Mouse (Mus musculus) heart, postnatal 14 days (tissue): ENCODE data around the gene Lrrc42. TPM values are rescaled to one million over a fixed set of nuclear protein-coding genes. Genes with fewer than 3 reads are reported as not detected.

Experiments
- DNase-seq, 2 experiments: peaks; one replicate each; pipeline ENCODE4 v3.0.0; 2021 to 2022
- intact Hi-C: fragments of 180-260 bp; cut with DNase I; formaldehyde crosslinking; loops from one replicate; pipeline ENCODE4 v1.15.1; 2025
- total RNA-seq, 2 experiments: library from RNA; stranded (reverse); gene quantifications; 2 replicates each; pipeline ENCODE4 v1.2.3; 2021

The Lrrc42 gene
- total RNA-seq, 2 experiments from 2014 or later = 11.1 to 14.1 TPM

DNA sequence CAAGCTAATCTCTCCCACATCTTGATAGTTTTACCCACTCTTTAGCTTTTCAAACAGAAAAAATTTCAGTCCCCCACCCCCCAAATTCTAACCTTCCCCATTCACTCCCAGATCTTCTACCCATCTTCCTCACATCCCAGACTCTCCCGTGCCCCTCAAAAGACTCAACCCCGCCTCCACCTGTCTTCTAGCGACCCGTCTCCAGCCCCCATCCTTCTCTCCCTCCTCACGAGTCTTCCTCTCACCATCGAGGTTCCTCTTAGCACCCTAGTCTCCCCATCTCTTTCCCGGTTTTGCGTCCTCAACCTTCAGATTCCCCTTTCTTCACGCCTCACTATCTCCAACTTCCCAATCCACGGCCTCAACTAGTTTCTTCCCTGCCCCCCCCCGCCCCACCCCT is 810 bp downstream of the Lrrc42 start:
- intact Hi-C loops = loop anchor here (5.0 kb wide), 1 partner anchor 75 kb away; the partner anchor contains the start of genes Tceanc2 and Tmem59

DNA sequence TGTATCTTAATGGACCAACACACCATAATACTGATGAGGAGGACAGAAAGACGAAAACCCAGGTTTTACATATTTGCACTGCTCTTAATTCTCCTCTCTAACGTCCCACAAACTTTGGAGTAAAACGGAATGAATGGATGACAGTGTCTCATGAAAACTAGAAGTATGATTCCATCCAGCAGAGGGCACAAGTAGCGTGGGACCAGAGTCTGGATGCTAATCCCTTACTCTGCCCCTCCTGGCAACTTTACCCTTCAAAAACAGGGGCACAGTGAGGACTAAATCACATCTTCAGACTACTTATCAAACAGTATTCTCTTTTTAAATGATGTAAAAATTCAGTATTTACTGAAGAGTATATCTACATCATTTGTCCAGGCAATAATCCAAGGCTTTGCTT is 2.8 kb downstream of the Lrrc42 start:
- intact Hi-C loops = loop anchor here (1.0 to 5.0 kb wide), 2 partner anchors 73 to 99 kb away; partner anchors contain the start of genes Tceanc2 and Tmem59
- DNase-seq = peak; percentile 10 to 54

More for the DNA sequence above, 810 bp downstream of the Lrrc42 start:
- DNase-seq = no peak

DNA sequence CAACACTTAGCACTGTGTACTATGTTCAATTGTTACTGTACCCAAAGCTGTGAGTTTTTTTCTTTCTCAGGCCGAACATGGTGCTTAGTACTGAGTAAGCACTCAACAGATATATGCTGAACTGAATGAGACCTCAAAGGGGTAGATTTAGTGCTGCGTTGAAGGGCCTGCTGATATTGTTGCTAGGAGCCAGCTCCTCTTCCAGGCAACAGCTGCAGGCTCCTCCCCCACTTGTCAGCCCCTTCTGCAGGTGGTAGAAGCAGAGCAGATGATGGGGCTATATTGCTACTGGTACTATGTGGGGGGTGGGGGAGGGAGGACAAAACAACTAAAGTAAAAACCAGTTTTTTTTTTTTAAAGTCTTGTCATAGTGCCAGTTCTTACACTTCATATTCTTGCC is 3.9 kb downstream of the Lrrc42 start:
- intact Hi-C loops = no loop called here
- DNase-seq = no peak

DNA sequence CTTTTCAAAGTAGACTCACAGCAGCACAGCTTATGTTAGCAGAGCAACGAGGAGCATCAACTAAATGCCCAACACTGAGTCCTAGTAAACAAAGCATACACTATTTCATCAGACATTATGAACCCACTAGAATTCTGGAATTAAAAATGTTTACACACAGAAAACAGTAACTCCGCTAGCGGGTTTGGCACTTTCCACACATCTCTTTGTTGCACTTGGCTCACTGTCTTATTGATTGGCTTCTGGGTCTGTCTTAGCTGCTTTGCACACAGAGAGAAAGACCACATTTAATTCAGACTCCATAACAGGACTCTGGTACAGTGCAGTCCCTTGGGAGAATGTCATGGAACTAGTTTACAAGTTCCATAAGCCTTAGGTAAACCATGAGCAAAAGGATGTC is 5.3 kb downstream of the Lrrc42 start:
- DNase-seq = no peak
- intact Hi-C loops = no loop called here

DNA sequence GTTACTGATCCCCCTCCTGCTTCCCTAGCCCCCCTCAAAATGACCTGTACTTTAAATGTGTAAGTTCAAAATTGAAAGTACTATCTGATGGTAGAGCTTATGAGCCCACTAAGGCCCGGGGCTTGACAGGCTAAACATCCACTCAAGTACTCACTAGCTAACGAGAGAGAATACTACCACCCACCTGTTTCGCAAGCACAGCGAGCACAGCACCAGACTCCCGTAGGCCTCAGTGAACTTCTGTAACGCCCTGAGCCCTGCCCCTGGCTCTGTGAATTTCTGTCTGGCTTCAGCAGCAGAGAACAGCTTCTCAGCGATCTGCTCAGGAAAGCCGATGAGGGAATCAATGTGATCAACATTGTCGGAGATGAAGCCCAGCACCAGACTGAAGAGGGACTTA is 6.2 kb downstream of the Lrrc42 start:
- intact Hi-C loops = no loop called here
- no peak for DNase-seq

DNA sequence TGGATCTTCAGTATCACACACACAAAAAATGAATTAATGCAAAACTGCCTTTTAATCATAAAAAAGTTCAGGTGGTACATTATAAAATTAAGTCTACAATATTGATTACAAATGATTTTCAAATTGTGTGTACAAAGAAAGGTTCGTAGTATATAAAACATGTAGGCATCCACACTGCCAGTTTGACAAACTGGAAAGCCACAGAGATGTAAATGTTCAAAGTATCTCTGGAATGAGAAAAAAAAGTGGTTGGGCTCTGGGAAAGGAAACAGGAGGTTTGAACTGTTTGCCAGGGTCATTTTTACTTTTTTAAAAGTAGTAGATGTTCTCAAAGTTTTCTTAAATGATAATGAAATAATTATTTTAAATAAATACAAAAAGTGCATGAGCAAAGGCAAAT is 7.3 kb downstream of the Lrrc42 start:
- DNase-seq = no peak
- intact Hi-C loops = no loop called here

DNA sequence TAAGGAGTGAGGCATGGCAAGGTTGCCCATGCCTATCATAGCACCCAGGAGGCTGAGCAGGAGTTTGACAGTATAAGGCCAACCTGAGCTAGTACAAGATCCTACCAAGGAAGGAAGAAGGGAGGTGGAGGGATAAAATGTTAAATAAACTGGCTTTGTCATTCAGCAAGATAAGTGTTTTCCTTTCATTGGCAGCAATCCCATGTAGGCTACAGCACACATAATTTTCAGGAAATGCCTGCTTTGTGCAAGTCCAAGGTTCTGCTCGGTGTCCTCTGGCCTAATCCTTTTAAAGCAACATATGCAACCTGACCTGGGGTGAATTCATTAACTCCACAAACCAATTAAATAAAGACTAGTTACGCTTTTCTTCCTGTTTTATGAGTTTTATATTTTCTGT is 8.0 kb downstream of the Lrrc42 start:
- no peak for DNase-seq
- intact Hi-C loops = no loop called here

DNA sequence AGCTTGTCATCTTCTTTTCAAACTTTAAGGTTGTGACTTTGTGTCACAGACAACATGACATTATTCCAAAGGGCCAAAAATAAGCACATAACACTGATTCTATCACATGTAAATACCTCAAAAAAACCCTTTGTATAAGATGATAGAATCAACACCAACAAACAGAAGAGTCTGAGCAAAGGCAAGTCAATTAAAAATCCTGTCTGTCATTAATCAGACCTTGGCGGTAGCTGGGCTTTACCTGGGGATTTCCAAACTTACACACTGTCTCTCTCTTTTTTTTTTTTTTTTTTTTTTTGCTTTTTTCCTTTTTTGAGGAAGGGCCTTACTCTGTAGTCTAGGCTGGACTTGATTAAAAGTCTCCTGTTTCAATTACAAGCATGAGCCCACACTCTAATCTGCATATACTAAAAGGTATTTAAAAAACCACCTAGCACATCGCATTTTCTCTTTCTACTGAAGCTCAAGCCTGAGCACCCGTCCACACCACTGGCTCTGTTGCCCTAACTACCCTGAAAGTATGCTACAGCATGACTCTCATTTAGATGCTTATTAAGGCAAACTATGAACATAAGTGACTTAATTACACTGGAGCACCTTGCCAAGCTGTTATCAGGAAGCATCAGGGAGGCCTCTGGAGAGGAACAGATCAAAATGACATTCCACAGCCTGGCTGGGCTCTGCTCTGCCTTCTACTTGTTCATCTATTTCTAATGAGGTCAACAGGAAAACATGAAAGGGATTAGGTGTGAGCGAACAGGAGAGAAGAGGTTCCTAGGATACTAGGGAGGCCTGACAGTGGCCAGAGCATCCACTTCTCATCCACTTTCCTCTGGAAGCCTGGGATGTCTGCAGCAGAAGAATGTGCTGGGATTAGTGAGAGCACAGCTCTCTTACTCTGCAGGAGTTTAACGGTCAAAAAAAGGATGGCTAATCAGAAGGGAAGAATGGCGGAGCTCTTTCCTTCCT is 9.7 kb downstream of the Lrrc42 start:
- intact Hi-C loops = no loop called here
- DNase-seq = no peak

DNA sequence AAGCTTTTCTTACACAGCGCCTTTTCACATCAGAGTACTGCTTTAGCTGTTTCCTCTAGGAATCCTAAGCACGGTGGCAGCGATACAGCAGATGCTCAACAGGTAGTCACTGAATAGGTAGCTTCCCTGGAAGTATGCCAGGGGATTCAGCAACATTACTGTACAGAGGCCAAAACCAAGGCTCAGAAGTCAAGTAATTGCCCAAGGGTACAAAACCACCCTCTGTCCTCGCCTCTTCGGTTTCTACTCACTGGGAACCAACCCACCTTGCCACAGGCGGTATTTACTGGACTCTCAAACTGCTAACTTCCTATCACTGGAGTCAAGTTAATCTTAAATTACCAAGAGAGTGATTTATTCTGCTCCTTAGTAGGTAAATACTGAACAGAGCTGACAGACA is 13.1 kb downstream of the Lrrc42 start:
- intact Hi-C loops = no loop called here
- no peak for DNase-seq

DNA sequence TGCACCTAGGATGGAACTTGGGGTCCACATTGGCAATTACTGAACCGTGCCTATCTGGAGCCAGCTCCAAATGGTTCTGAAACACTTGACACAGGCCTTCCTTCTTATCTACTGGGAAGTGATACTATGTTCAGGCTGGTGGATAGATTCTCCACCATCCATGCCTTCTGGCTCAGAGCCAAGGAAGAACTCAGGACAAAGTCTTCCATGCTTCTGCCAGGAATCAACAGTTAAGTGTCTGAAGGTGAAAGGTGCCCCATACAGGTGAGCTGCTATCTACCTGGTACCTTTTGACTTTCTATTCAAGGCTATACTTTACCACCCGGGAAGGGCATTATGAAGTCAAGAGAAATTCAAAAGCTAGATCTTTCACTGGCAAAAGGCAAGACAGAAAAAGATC is 15.1 kb downstream of the Lrrc42 start:
- no peak for DNase-seq
- intact Hi-C loops = no loop called here

DNA sequence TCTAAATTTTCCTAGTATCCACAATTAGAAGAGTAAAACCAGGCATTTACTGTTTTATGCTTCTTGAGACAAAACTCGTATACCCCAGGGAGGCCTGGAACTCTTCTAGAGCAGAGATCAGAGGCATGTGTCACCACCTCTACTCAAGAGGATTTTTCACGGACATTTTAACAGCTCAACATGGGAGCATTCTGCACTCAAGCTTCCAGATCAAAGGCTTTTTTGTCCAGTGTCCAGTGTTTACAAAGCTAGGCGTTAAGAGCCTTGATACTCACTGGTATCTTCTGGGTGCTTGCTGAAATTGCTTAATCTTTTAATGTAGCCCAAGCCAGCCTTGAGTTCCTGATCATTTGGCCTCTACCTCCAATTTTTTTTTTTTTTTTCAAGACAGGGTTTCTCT is 21.1 kb downstream of the Lrrc42 start:
- intact Hi-C loops = no loop called here
- DNase-seq = no peak

DNA sequence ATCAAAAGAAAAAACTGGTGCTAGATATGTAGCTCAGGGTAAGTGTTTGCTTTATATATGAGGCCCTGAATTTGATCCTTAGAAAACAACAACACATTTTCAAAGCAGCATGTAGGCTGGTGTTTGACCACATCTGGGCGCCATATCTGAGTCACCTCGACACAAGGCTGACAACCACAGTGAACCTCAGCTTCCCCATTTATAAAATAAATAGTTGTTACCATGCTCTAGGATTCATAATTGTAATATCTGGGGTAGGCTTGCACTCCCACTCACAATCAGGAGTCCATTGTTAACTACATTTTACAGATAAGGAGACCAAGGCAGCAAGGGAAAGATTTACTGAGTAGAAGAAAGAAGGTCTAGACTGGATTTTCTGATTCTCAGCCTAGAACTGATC is 27.0 kb downstream of the Lrrc42 start:
- no peak for DNase-seq
- intact Hi-C loops = no loop called here

DNA sequence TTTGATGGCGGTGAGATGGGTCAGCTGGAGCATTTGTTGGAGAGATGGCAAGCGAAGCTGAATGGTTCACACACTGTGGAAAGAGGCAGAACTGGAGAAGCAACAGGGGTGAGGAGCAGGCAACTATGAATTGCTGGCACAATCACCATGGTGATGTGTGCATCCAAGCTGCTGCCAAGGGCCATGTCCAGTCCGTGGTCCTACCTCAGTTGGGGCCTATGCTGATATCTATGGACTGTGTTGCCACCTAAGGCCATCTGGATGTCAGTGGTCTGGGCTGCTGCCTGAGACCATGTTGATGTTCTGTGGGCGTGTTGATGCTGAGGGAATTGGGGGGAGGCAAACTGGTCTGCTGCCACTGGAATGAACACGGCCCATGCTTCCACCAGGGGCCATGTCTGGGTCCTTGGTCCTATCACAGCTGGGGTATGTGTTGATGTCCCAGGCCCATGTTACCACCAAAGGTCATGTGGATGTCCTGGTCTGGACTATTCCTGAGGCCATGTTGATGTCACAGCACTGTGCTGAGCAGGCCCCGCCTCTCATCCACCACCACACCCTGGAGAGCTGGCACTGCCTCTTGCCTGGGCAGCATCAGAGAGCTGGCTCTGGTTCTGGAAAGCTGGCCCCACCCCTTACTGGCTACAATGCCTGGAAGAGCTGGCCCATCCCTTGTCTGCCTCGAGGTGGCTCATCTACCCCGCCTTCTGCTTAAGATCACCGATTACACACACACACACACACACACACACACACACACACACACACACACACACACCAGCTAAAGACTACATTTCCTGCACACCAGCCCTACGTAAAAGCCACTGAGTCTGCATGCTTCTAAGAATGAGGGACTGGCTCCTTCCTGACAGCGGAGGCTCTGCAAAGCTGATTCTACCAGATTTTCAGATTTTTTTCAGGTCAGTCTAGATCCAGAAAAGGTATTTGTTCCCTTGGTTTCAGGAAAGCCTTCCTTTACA is 29.8 kb downstream of the Lrrc42 start:
- intact Hi-C loops = no loop called here
- DNase-seq = peak; percentile 53 to 75

DNA sequence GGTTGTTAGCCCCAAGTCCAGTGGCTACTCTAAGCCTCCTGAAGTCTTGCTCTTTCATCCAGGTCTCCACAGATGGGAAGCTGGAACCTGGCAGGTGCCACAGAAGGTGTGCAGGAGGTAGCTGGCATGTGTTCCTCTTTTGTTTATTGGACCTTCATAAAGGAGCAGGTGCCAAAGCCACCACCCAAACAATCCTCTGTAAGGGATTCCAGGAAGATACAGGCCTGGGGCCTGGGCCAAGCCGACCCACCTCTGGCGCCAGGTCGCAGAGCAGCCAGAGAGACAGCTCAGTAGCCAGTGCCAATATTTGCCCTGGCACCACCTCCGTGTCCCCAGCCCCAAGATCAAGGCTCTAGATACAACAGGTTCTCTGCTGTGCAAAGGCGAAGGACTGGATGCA is 31.8 kb downstream of the Lrrc42 start:
- intact Hi-C loops = no loop called here
- DNase-seq = peak; percentile 16 to 18

DNA sequence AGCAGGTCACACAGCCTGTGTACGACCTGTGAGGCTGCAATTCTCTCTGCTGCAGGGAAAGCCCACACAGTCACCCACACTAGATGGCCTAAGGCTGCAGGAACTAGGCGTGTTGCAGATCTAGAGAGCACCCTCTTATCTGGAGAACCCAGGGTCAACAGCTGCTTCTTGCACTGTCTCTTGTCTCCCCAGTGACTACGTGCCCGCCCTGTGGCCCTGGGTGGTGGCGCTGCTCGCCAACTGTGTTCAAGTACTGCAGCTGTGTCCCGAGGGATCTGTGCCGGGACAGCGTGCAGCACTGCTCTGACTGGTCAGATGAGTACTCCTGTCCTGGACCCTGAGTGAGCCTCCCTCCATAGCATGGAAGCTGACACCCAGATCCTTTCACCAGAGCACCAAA is 35.8 kb downstream of the Lrrc42 start:
- intact Hi-C loops = no loop called here
- DNase-seq = no peak

DNA sequence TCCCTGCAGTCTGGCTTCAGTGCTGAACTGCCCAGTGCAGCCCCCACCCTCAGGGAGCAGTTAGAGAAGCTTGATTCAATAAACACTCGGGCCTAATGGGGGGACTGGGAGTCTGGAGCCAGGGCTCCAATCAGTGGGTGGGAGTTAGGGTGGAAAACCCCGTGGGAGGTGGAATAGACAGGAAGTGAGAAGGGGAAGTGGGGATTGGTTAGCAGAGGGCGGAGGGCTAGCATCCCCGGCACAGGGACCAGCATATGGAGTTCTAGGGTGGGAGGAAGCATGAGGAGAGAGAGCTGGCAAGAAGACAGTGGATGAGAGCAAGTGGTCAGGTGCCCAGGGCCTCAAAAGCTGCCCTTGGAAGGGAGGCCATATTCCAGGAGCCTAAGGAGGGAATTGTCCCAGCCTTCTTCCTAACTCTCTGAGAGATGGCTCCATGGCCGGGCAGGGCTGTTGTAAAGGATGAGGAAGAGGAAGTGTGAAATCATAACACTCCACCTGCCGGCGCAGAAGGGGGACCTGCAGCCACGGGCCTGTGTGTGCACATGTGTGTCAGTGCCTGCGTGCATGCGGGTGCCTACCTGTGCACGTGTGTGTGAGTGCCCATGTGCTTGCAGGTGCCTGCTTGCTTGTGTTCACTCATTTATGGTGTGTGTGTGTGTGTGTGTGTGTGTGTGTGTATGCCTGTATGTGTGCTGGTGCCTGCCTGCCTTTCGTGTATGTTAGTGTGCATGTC is 39.9 kb downstream of the Lrrc42 start:
- intact Hi-C loops = no loop called here
- no peak for DNase-seq

DNA sequence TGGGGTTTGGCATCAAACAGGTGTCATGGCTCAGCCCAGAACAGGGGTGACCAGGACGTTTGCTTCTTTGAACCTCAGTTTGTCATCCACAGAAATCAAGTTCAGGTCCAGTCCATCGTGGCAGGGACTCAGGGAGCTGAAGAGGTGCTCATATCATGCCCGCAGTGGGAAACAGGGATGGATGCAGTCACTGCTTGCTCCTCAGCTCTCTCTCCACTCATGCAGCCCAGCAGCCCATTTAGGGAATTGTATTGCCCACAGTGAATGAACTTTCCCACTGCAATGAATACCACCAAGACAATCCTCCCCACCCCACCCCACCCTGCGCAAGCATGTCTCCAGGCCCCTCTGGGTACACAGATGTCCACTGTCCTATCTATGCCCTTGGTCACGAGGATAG is 41.4 kb downstream of the Lrrc42 start:
- intact Hi-C loops = no loop called here
- DNase-seq = no peak

DNA sequence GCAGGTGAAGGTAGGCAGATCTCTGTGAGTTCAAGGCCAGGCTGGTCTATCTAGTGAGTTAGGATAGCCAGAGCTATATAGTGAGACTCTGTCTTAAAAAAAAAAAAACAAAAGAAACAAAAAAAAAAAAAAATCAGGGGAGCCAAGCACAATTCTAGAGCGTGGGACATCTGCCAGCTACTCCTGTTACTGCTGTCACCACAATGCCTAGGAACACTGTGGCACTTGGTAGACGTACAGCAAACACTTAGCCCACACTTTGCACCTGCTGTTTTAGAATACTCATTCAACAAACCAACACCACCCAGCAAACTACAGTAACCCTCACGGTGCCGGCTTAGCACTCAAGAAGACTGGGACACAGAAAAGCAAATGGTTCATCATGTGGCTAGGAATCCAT is 41.9 kb downstream of the Lrrc42 start:
- intact Hi-C loops = no loop called here
- DNase-seq = no peak

DNA sequence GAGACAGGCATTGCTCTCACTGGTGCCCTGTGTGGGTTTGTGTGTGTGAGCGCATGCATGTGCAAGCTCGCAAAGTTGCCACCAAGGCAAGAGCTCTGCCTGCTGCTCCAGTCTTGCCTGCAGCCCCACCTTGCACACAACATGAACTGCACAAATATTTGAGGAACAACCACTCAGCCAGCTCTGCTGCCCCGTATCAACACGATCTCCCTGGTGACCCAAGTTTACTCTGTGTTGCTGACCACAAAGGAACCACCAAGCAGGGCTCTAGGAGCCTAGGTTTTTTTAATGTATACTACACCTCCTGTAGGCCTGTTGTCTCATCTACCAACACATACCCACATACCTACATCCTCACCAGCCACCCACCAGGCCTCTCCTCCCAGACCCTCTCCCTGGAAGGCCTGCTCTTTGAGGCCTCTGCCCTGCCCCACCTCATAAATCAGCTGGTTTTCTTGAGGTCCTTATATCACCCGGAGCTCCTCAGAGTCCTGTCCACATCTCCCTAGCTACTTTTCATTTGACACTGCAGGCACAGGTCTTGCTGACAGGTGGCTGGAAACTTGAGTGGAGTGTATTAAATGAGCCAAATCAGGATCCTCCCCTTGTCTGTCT is 42.7 kb downstream of the Lrrc42 start:
- no peak for DNase-seq
- intact Hi-C loops = no loop called here

DNA sequence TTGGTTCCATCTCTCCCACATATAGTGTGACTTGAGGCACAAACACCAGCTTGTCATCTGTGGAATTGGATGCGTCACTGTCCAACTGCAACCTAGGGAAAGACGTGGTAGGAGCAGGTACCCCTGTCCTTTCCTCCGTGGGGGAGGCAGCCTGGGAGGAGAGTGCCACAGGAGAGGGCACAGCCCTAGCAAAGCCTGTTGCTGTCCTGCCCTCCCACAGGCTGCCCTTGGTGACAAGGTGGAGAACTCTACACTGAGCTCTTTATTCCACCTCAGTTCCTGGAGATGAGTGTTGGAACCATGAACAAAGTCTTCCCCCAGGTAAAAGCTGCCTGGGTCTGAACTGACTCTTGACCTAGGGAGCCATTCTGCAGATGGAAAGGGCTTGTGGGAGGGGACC is 44.5 kb downstream of the Lrrc42 start, which contains the start of gene Ldlrad1:
Gene Ldlrad1 (plus strand): TSS at position 301 of the 400 bp plus-strand sequence.
- no peak for DNase-seq
- intact Hi-C loops = no loop called here
